Mouse (Mus musculus): ENCODE measurements around the gene Gm10770. TPM values are rescaled to one million over a fixed set of nuclear protein-coding genes. Genes with fewer than 3 reads are reported as not detected.
"Not testable (repeated sequence)": the region's sequence is repeated elsewhere in the genome, so short reads cannot be mapped to it uniquely, and the experiment has no call there.

Gm10770 gene
- polyA plus RNA-seq (2014; fragmentation: Nextera tagmentation; extraction: Ambion mirVana), result not detected in 2 replicates

DNA sequence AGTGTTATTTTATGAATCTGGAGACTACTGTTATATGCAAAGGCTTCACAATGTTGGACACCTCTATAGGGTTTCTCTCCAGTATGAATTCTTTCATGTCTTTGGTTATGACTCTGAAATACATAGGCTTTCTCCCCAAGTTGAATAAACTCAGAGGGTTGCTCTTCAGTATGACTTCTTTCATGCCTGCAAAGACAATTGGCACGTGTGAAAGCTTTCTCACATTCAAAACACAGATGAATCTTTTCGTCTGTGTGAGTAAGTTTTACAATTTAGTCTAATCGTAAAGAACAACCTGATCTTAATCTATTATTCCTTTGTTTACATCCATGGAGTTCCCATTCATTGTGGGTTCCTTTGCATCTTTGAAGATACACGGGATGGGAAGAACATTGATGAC lies at the start of gene Gm10770:
Gene Gm10770 (minus strand): TSS at position 101 of the 400 bp plus-strand sequence.
- ATAC-seq (replicated peaks; ENCODE audit: low FRiP score); DNase-seq (ENCODE audit: low spot score); H3K27me3 ChIP-seq (ENCODE audit: control insufficient read depth, insufficient read depth, low read length); H3K9me3 ChIP-seq (ENCODE audit: control insufficient read depth, low read length); H3K4me2 ChIP-seq (ENCODE audit: low read depth, low read length, severe bottlenecking); H3K4me1 ChIP-seq (replicated peaks; ENCODE audit: control insufficient read depth, insufficient read depth, low read length); H3K9ac ChIP-seq (ENCODE audit: low read length); H3K4me3 ChIP-seq (ENCODE audit: low read depth, low read length); H3K27ac ChIP-seq (ENCODE audit: low read depth, low read length); H3K36me3 ChIP-seq (ENCODE audit: control insufficient read depth, insufficient read depth, low read length): not testable (repeated sequence)
- WGBS, result 86% methylated on average over 4 of the region's 4 CpGs

DNA sequence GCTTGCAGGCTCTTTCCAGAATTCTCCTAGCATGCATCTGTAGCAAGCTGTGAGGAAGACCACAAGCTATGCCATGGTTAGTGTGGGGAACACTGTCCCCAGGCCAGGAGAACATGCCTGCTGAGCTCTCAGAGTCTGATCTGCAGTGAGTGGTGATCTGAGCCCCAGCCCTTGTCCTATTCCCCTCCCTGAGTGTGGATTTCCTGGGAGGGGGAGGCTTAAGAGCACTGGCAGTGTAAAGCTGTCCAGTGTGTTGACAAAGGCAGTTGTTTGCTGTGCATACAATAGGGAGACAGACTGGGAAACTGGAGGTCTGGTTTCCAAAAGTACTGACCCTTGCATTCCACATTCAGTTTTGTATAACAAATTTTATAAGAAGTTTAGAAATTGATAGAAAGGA lies 43.8 kb upstream of the Gm10770 start:
- H3K27me3 ChIP-seq (ENCODE audit: control insufficient read depth, insufficient read depth, low read length); H3K9me3 ChIP-seq (ENCODE audit: control insufficient read depth, low read length); H3K36me3 ChIP-seq (ENCODE audit: control insufficient read depth, insufficient read depth, low read length); DNase-seq (ENCODE audit: low spot score); ATAC-seq (replicated peaks; ENCODE audit: low FRiP score); H3K9ac ChIP-seq (ENCODE audit: low read length); H3K4me3 ChIP-seq (ENCODE audit: low read depth, low read length); H3K27ac ChIP-seq (ENCODE audit: low read depth, low read length); H3K4me2 ChIP-seq (ENCODE audit: low read depth, low read length, severe bottlenecking); H3K4me1 ChIP-seq (replicated peaks; ENCODE audit: control insufficient read depth, insufficient read depth, low read length): not testable (repeated sequence)

DNA sequence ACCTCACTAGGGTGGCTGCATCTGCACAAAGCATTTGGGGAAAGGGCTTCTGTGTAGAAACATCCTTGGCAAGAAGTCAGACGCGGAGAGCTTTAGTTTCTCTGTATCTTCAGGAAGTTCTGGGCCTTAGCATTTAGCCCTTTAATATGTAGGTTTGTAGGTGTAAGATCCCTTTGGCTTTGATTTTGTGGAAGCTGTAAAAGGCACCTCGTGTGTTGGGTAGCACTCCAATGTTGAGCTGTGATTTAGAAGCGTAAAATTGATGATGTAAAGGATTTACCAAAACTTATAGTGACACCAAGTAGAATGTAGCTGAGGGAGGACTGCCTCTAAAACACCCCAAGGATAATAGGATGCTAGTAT lies 38.9 kb upstream of the Gm10770 start:
- not testable (repeated sequence) for H3K27ac ChIP-seq (ENCODE audit: low read depth, low read length); H3K36me3 ChIP-seq (ENCODE audit: control insufficient read depth, insufficient read depth, low read length); H3K9me3 ChIP-seq (ENCODE audit: control insufficient read depth, low read length); ATAC-seq (replicated peaks; ENCODE audit: low FRiP score); H3K27me3 ChIP-seq (ENCODE audit: control insufficient read depth, insufficient read depth, low read length); DNase-seq (ENCODE audit: low spot score); H3K4me1 ChIP-seq (replicated peaks; ENCODE audit: control insufficient read depth, insufficient read depth, low read length)
- H3K4me3 ChIP-seq (ENCODE audit: low read depth, low read length), result peak overlapping the region; percentile 32
- H3K4me2 ChIP-seq (ENCODE audit: low read depth, low read length, severe bottlenecking), result peak overlapping the region; percentile 40; the same call in 1 of the 2 replicates
- peak overlapping the region; percentile 53 for H3K9ac ChIP-seq (ENCODE audit: low read length)
- WGBS, result 3% methylated on average over 3 of the region's 4 CpGs

DNA sequence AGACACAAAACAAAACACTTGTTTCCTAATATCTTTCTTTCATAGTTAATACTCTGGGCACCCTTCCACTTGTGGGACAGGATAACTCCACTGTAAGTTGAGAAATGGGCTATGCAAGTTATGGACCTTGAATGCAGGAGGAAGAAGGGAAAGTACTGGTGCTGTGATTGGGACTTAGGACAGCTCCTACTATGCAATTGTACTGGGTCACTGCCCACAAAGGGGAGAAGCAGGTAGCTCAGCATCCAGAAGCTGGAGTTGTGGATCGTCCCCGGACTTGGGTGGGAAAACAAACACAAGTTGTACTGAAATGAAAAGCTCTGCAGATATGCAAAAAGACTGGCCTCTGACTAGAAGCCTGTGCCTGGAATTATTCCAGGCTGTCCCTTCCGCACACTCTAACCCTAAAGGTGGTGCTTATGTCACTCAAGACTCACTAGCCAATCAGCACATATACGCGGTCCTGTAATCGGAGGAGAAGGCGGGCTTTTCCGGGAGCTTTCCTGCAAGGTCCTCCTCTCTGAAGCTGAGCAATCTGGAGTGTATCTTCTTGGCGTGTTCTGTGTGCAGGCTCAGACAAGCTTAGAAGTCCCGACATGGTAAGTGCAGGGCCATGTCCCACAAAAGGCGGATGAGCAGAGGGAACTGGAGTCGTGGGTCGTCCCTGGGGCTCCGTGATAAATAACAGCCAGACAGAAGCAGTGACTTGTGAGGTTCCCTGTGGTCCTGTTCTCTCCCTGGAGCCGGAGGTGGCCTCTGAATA lies 38.3 kb upstream of the Gm10770 start, which contains the start of gene Zfp937:
Gene Zfp937 (plus strand): TSS at position 474 of the 763 bp plus-strand sequence.
- not testable (repeated sequence) for H3K27me3 ChIP-seq (ENCODE audit: control insufficient read depth, insufficient read depth, low read length); H3K4me1 ChIP-seq (replicated peaks; ENCODE audit: control insufficient read depth, insufficient read depth, low read length); H3K36me3 ChIP-seq (ENCODE audit: control insufficient read depth, insufficient read depth, low read length); H3K9me3 ChIP-seq (ENCODE audit: control insufficient read depth, low read length); H3K27ac ChIP-seq (ENCODE audit: low read depth, low read length)
- H3K4me2 ChIP-seq (ENCODE audit: low read depth, low read length, severe bottlenecking), result peak within 1 kb of the TSS; percentile 40; the same call in 1 of the 2 replicates
- peak within 1 kb of the TSS; percentile 32 for H3K4me3 ChIP-seq (ENCODE audit: low read depth, low read length)
- peak within 1 kb of the TSS; percentile 53 for H3K9ac ChIP-seq (ENCODE audit: low read length)
- ATAC-seq (replicated peaks; ENCODE audit: low FRiP score) (peak; percentile 100), DNase-seq (ENCODE audit: low spot score) (peak; percentile 55)
- WGBS, result 3% methylated on average over 14 of the region's 15 CpGs

DNA sequence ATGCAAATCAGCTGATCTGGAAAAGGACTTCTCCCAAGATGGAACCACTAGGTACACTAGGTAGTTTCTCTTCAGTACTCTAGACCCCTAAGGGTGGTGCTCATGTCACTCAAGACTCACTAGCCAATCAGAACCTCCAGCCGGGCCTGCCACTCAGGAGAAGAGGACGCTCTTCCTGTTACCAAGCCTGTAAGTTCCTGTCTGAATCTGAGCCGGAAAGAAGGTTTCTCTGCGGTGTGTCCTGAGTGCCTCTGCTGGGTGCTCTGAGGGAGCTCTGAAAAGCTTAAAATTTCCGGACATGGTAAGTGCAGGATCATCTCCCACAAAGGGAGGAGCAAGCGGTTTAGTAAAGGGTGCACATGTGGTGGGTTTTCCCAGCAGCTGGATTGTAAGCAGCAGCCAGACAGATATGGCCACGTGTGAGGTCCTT lies 2.1 kb upstream of the Gm10770 start, which contains the start of gene Gm14139:
Gene Gm14139 (plus strand): TSS at position 186 of the 430 bp plus-strand sequence.
- not testable (repeated sequence) for H3K4me1 ChIP-seq (replicated peaks; ENCODE audit: control insufficient read depth, insufficient read depth, low read length); ATAC-seq (replicated peaks; ENCODE audit: low FRiP score); H3K27ac ChIP-seq (ENCODE audit: low read depth, low read length); H3K4me2 ChIP-seq (ENCODE audit: low read depth, low read length, severe bottlenecking); DNase-seq (ENCODE audit: low spot score); H3K36me3 ChIP-seq (ENCODE audit: control insufficient read depth, insufficient read depth, low read length); H3K4me3 ChIP-seq (ENCODE audit: low read depth, low read length); H3K9me3 ChIP-seq (ENCODE audit: control insufficient read depth, low read length); H3K27me3 ChIP-seq (ENCODE audit: control insufficient read depth, insufficient read depth, low read length); H3K9ac ChIP-seq (ENCODE audit: low read length)
- 82% methylated on average over 7 of the region's 7 CpGs for WGBS

DNA sequence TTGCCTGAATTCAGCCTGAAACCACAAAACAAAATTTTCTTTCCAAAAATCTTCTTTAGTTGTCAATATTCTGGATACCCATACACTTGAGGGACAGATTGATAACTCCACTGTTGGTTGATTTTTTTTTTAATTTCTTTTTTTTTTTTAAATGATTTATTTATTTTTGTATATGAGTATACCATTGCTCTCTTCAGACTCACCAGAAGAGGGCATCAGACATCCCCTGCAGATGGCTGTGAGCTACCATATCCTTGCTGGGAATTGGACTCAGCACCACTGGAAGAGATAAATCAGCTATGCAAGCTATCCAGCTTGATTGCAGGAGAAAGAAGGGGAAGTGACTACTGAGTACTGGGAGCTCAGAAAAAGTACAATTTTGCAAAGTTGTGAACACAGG lies 1.6 kb upstream of the Gm10770 start:
- H3K27ac ChIP-seq (ENCODE audit: low read depth, low read length); H3K4me3 ChIP-seq (ENCODE audit: low read depth, low read length); H3K36me3 ChIP-seq (ENCODE audit: control insufficient read depth, insufficient read depth, low read length); DNase-seq (ENCODE audit: low spot score); H3K27me3 ChIP-seq (ENCODE audit: control insufficient read depth, insufficient read depth, low read length); ATAC-seq (replicated peaks; ENCODE audit: low FRiP score); H3K9ac ChIP-seq (ENCODE audit: low read length); H3K4me1 ChIP-seq (replicated peaks; ENCODE audit: control insufficient read depth, insufficient read depth, low read length); H3K9me3 ChIP-seq (ENCODE audit: control insufficient read depth, low read length); H3K4me2 ChIP-seq (ENCODE audit: low read depth, low read length, severe bottlenecking): not testable (repeated sequence)

DNA sequence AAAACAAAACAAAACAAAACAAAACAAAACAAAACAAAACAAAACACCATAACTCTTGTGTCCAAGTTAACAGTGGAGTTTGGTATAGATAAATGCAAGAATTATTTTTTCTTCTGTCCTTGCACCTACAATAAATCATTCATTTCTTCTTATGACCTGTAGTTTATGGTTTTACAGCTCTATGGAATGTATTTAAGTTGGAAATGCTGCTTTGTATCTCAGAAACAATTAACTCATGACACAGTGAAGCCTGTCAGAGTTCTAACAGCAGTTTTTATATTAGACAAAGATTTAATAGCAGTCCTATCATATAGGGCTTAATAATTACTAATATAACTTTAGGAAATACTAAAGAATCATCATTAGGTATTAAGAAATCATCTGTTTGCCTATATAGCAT lies 5.6 kb downstream of the Gm10770 start:
- no peak for ATAC-seq (replicated peaks; ENCODE audit: low FRiP score)
- Histone ChIP-seq H3K9ac (ENCODE audit: low read length) (no peak overlapping the region), H3K36me3 (ENCODE audit: control insufficient read depth, insufficient read depth, low read length) (no peaks in the 10 kb centered on the region), H3K4me1 (replicated peaks; ENCODE audit: control insufficient read depth, insufficient read depth, low read length) (no peaks in the 10 kb centered on the region), H3K27me3 (ENCODE audit: control insufficient read depth, insufficient read depth, low read length) (no peaks in the 10 kb centered on the region), H3K4me3 (ENCODE audit: low read depth, low read length) (no peak overlapping the region), H3K27ac (ENCODE audit: low read depth, low read length) (no peak overlapping the region), H3K4me2 (ENCODE audit: low read depth, low read length, severe bottlenecking) (no peak overlapping the region), H3K9me3 (ENCODE audit: control insufficient read depth, low read length) (no peaks in the 10 kb centered on the region)
- no peak for DNase-seq (ENCODE audit: low spot score)

DNA sequence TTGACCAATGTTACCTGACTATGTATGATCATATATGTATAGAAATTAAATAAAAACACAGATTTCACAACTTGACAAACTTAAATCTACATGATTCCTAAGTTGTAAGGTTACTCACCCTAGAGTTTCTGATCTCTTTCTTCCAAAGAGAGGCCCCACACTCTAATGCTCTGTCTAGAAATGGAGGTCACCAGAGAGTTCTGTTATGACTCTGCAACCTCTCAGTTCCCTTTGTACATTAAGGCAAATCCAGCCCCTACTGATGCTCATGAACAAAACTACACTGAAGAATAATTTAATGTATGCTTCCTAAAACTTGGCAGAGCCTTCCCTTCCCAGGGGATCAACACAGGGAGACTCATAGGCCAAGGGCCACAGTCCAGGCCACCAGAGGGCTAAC lies 12.8 kb downstream of the Gm10770 start:
- DNase-seq (ENCODE audit: low spot score), result no peak
- no peak for ATAC-seq (replicated peaks; ENCODE audit: low FRiP score)

DNA sequence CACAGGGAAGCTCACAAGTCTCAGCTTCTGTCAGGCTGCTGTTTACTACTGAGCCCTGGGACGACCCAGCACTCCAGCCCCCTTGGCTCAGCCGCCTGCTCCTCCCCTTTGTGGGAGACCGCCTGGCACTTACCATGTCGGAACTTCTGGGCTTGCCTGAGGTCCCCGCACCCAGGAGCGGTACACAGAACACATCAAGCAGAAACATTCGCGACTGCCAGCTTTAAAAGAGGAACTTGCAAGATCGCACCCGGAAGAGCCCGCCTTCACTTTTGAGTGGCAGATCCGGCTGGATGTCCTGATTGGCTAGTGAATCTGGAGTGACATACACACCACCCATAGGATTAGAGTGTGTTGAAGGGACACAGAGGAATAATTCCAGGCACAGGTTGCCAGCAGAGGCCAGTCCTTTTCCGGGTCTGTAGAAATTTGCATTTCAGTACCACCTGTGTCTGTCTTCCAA lies 43.0 kb downstream of the Gm10770 start, which contains the start of gene Zfp120:
Gene Zfp120 (minus strand): TSS at position 274 of the 463 bp plus-strand sequence.
- peak; percentile 100 for ATAC-seq (replicated peaks; ENCODE audit: low FRiP score)
- Histone ChIP-seq H3K9ac (ENCODE audit: low read length) (peak within 1 kb of the TSS; percentile 72), H3K27ac (ENCODE audit: low read depth, low read length) (no peak within 1 kb of the TSS), H3K36me3 (ENCODE audit: control insufficient read depth, insufficient read depth, low read length) (no peaks in the 10 kb centered on the region), H3K4me1 (replicated peaks; ENCODE audit: control insufficient read depth, insufficient read depth, low read length) (no peaks in the 10 kb centered on the region), H3K4me2 (ENCODE audit: low read depth, low read length, severe bottlenecking) (peak within 1 kb of the TSS; percentile 55), H3K27me3 (ENCODE audit: control insufficient read depth, insufficient read depth, low read length) (no peaks in the 10 kb centered on the region), H3K9me3 (ENCODE audit: control insufficient read depth, low read length) (no peaks in the 10 kb centered on the region), H3K4me3 (ENCODE audit: low read depth, low read length) (peak within 1 kb of the TSS; percentile 57)
- 0% methylated on average over 13 of the region's 13 CpGs for WGBS
- peak; percentile 84 for DNase-seq (ENCODE audit: low spot score)

More for the DNA sequence above, 12.8 kb downstream of the Gm10770 start:
- Histone ChIP-seq H3K4me3 (ENCODE audit: low read depth, low read length) (no peak overlapping the region), H3K4me1 (replicated peaks; ENCODE audit: control insufficient read depth, insufficient read depth, low read length) (no peaks in the 10 kb centered on the region), H3K9me3 (ENCODE audit: control insufficient read depth, low read length) (no peaks in the 10 kb centered on the region), H3K4me2 (ENCODE audit: low read depth, low read length, severe bottlenecking) (no peak overlapping the region), H3K36me3 (ENCODE audit: control insufficient read depth, insufficient read depth, low read length) (no peaks in the 10 kb centered on the region), H3K27me3 (ENCODE audit: control insufficient read depth, insufficient read depth, low read length) (no peaks in the 10 kb centered on the region), H3K27ac (ENCODE audit: low read depth, low read length) (no peak overlapping the region), H3K9ac (ENCODE audit: low read length) (no peak overlapping the region)
